Mouse (Mus musculus) neural tube, embryonic 12.5 days (tissue): ENCODE results near the gene Ltv1. TPM values are rescaled to one million over a fixed set of nuclear protein-coding genes. Genes with fewer than 3 reads are reported as not detected.

Experiments used
- ATAC-seq: fragments of 200-750 bp; cut with Nextera tagmentation; 2 replicates; pipeline ENCODE4 v1.8.0; 2017; ENCODE audit warnings: low read depth, mild to moderate bottlenecking, moderate TSS enrichment, moderate library complexity; ENCODE audit not compliant: low FRiP score
- H3K27ac ChIP-seq: fragments of 300-500 bp; sonication (generic); 2 replicates; pipeline ENCODE4 v1.5.1; 2016
- H3K27me3 ChIP-seq: fragments of 300-500 bp; sonication (generic); replicated peaks from 2 replicates; pipeline ENCODE4 v1.6.1; 2016; ENCODE audit warnings: mild to moderate bottlenecking
- H3K36me3 ChIP-seq: fragments of 300-500 bp; sonication (generic); 2 replicates; pipeline ENCODE4 v1.6.1; 2016; ENCODE audit warnings: mild to moderate bottlenecking
- H3K4me1 ChIP-seq: fragments of 300-500 bp; sonication (generic); 2 replicates; pipeline ENCODE4 v1.6.1; 2016
- H3K4me2 ChIP-seq: fragments of 300-500 bp; sonication (generic); replicated peaks from 2 replicates; pipeline ENCODE4 v1.6.1; 2016; ENCODE audit warnings: mild to moderate bottlenecking
- H3K4me3 ChIP-seq: fragments of 300-500 bp; sonication (generic); 2 replicates; pipeline ENCODE4 v1.5.1; 2016
- H3K9ac ChIP-seq: fragments of 300-500 bp; sonication (generic); 2 replicates; pipeline ENCODE4 v1.6.1; 2016; ENCODE audit warnings: mild to moderate bottlenecking
- H3K9me3 ChIP-seq: fragments of 300-500 bp; sonication (generic); 2 replicates; pipeline ENCODE4 v1.6.1; 2016; ENCODE audit warnings: mild to moderate bottlenecking
- WGBS: fragments of 180-500 bp; shearing (Covaris S2); methylation state at CpG from one replicate; pipeline ENCODE4 v1.1.7; 2016; 5-methylcytosine and 5-hydroxymethylcytosine counted together
- polyA plus RNA-seq: library from polyadenylated mRNA; unstranded; fragments of >200 nt; fragmentation: Nextera tagmentation; extraction: Ambion mirVana; gene quantifications from 2 replicates; pipeline ENCODE4 v1.2.1, GENCODE M21; 2016

The Ltv1 gene
- polyA plus RNA-seq, 1 experiment from 2014 or later = 51.3 TPM

DNA sequence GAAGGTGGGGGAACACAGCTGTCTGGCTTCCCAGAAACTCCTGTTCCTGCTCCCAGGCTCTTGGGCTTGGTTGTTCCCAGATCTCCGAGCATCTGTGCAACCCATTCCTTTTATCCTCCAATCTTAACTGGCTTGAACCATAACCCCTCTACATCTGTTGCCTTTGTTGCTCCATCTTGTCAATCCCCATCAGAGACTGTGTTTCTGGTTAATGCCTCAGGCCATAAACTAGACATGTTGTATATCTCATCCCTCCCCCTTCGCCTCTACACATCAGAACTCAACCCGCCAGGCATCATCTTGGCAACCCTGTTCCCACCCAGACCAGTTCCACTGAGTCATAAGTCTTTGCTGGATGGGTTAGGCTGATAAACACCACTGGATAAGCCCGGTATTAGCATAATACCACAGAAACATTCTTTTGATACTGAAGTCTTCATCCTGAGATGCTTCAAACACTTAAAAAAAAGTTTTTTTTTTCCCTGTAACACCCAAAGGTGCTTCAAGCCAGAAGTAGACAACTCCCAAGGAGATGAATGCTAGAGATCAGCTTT lies 40.1 kb downstream of the Ltv1 start:
- no peaks in the 10 kb centered on the region for H3K36me3 ChIP-seq
- H3K27me3 ChIP-seq = no peaks in the 10 kb centered on the region
- no peak overlapping the region for H3K27ac ChIP-seq
- H3K4me1 ChIP-seq = no peaks in the 10 kb centered on the region
- no peak overlapping the region for H3K4me3 ChIP-seq
- H3K4me2 ChIP-seq = no peak overlapping the region
- no peaks in the 10 kb centered on the region for H3K9me3 ChIP-seq
- WGBS = 77% methylated on average over 4 of the region's 4 CpGs
- no peak for ATAC-seq
- H3K9ac ChIP-seq = no peak overlapping the region

GRCm38 (mm10) chr10:13151353-13151752 lies 41.6 kb downstream of the Ltv1 start:
- H3K27me3 ChIP-seq = no peaks in the 10 kb centered on the region
- H3K36me3 ChIP-seq = no peaks in the 10 kb centered on the region
- H3K4me3 ChIP-seq = no peak overlapping the region
- H3K4me2 ChIP-seq = no peak overlapping the region
- H3K27ac ChIP-seq = no peak overlapping the region
- WGBS = 85% methylated on average over 5 of the region's 5 CpGs
- no peak overlapping the region for H3K9ac ChIP-seq
- no peak for ATAC-seq
- no peaks in the 10 kb centered on the region for H3K4me1 ChIP-seq
- H3K9me3 ChIP-seq = no peaks in the 10 kb centered on the region

DNA sequence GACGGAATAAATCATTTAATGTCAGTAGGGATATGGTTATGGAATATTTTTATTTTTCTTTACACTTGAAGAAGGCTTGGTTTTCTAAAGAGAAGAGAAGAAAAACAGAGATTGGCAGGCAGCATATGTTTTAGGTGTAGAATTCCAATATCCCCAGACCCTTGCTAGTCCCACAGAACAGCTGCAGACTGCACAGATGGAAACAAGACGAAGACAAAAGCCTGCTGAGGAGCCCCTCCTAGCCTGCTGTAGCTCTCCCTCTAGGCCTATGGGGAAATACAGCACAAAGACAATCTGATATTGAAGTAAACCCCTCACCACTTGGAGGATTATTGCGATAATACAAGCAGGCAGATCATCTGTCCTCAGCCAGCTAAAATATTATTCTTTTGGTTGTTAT lies 42.5 kb downstream of the Ltv1 start:
- no peaks in the 10 kb centered on the region for H3K27me3 ChIP-seq
- 76% methylated on average over 3 of the region's 3 CpGs for WGBS
- no peaks in the 10 kb centered on the region for H3K36me3 ChIP-seq
- no peak overlapping the region for H3K27ac ChIP-seq
- no peaks in the 10 kb centered on the region for H3K4me1 ChIP-seq
- no peak overlapping the region for H3K4me2 ChIP-seq
- no peaks in the 10 kb centered on the region for H3K9me3 ChIP-seq
- ATAC-seq = no peak
- no peak overlapping the region for H3K4me3 ChIP-seq
- no peak overlapping the region for H3K9ac ChIP-seq

- Histone ChIP-seq H3K9me3 (no peaks in the 10 kb centered on the region), H3K4me2 (no peak overlapping the region), H3K4me1 (no peaks in the 10 kb centered on the region), H3K9ac (no peak overlapping the region), H3K4me3 (no peak overlapping the region), H3K27me3 (no peaks in the 10 kb centered on the region), H3K36me3 (no peaks in the 10 kb centered on the region), H3K27ac (no peak overlapping the region)
- WGBS = 92% methylated on average over 2 of the region's 2 CpGs
- ATAC-seq = no peak
These were observed 52.5 kb downstream of the Ltv1 start for GRCm38 (mm10) chr10:13140434-13140833.

GRCm38 (mm10) chr10:13137906-13138305 lies 55.1 kb downstream of the Ltv1 start:
- no peak overlapping the region for H3K27ac ChIP-seq
- H3K36me3 ChIP-seq = no peaks in the 10 kb centered on the region
- H3K9ac ChIP-seq = no peak overlapping the region
- no peak overlapping the region for H3K4me3 ChIP-seq
- no peaks in the 10 kb centered on the region for H3K9me3 ChIP-seq
- H3K4me1 ChIP-seq = no peaks in the 10 kb centered on the region
- WGBS = 92% methylated on average over 6 of the region's 6 CpGs
- no peak overlapping the region for H3K4me2 ChIP-seq
- no peaks in the 10 kb centered on the region for H3K27me3 ChIP-seq
- ATAC-seq = no peak

- no peaks in the 10 kb centered on the region for H3K27me3 ChIP-seq
- no peak overlapping the region for H3K4me2 ChIP-seq
- no peak overlapping the region for H3K9ac ChIP-seq
- no peak for ATAC-seq
- no peaks in the 10 kb centered on the region for H3K4me1 ChIP-seq
- H3K4me3 ChIP-seq = no peak overlapping the region
- H3K36me3 ChIP-seq = no peaks in the 10 kb centered on the region
- no peaks in the 10 kb centered on the region for H3K9me3 ChIP-seq
- no peak overlapping the region for H3K27ac ChIP-seq
- WGBS = 89% methylated on average over 7 of the region's 7 CpGs
These were observed 57.2 kb downstream of the Ltv1 start for GRCm38 (mm10) chr10:13135751-13136150.

GRCm38 (mm10) chr10:13135276-13135675 lies 57.7 kb downstream of the Ltv1 start:
- Histone ChIP-seq H3K27ac (no peak overlapping the region), H3K27me3 (no peaks in the 10 kb centered on the region), H3K9me3 (no peaks in the 10 kb centered on the region), H3K4me1 (no peaks in the 10 kb centered on the region), H3K36me3 (no peaks in the 10 kb centered on the region), H3K4me2 (no peak overlapping the region), H3K9ac (no peak overlapping the region), H3K4me3 (no peak overlapping the region)
- 95% methylated on average over 7 of the region's 7 CpGs for WGBS
- no peak for ATAC-seq

- no peaks in the 10 kb centered on the region for H3K4me1 ChIP-seq
- H3K36me3 ChIP-seq = no peaks in the 10 kb centered on the region
- no peak overlapping the region for H3K27ac ChIP-seq
- no peak overlapping the region for H3K9ac ChIP-seq
- WGBS = 90% methylated on average over 4 of the region's 4 CpGs
- no peaks in the 10 kb centered on the region for H3K27me3 ChIP-seq
- no peaks in the 10 kb centered on the region for H3K9me3 ChIP-seq
- H3K4me2 ChIP-seq = no peak overlapping the region
- no peak for ATAC-seq
- no peak overlapping the region for H3K4me3 ChIP-seq
These were observed 59.1 kb downstream of the Ltv1 start for GRCm38 (mm10) chr10:13133850-13134249.

Other genes starting within 250 kb of the Ltv1 start
- gene Stx11, start 228.9 kb downstream of the Ltv1 start, polyA plus RNA-seq = 2.3 and 4.5 TPM in 2 replicates
- gene Sf3b5, start 187.8 kb downstream of the Ltv1 start, polyA plus RNA-seq = 30.4 and 31.2 TPM in 2 replicates
- gene Plagl1, start 132.7 kb downstream of the Ltv1 start, polyA plus RNA-seq = 72.0 and 83.7 TPM in 2 replicates
- gene Zc2hc1b, start 15.1 kb downstream of the Ltv1 start, polyA plus RNA-seq = not detected in 2 replicates